Mouse (Mus musculus) midbrain, embryonic 14.5 days (tissue): Measurements from ENCODE around the gene Serpina3n. TPM values are rescaled to one million over a fixed set of nuclear protein-coding genes. Genes with fewer than 3 reads are reported as not detected.

ENCODE experiments used
- ATAC-seq: fragments of 200-750 bp; cut with Nextera tagmentation; 2 replicates; pipeline ENCODE4 v1.8.0; 2017; ENCODE audit warnings: moderate number of reproducible peaks, moderate library complexity; ENCODE audit not compliant: low FRiP score, low TSS enrichment
- DNase-seq: peaks from one replicate; pipeline ENCODE4 v3.0.0-alpha.2; 2015
- H3K27ac ChIP-seq: fragments of 300-500 bp; sonication (generic); replicated peaks from 2 replicates; pipeline ENCODE4 v1.5.1; 2014; ENCODE audit warnings: mild to moderate bottlenecking, low read depth, low read length, moderate library complexity
- H3K27me3 ChIP-seq: fragments of 300-500 bp; sonication (generic); 2 replicates; pipeline ENCODE4 v1.6.1; 2014; ENCODE audit warnings: low read length, control low read depth, mixed read lengths; ENCODE audit not compliant: control insufficient read depth, insufficient read depth
- H3K36me3 ChIP-seq: fragments of 300-500 bp; sonication (generic); 2 replicates; pipeline ENCODE4 v1.6.1; 2014; ENCODE audit warnings: low read length, control low read depth; ENCODE audit not compliant: control insufficient read depth, insufficient read depth
- H3K4me1 ChIP-seq: fragments of 300-500 bp; sonication (generic); 2 replicates; pipeline ENCODE4 v1.6.1; 2014; ENCODE audit warnings: mild to moderate bottlenecking, antibody characterized with exemption, low read length, control low read depth; ENCODE audit not compliant: control insufficient read depth, insufficient read depth
- H3K4me2 ChIP-seq: fragments of 300-500 bp; sonication (generic); 2 replicates; pipeline ENCODE4 v1.6.1; 2014; ENCODE audit warnings: mild to moderate bottlenecking, low read length, moderate library complexity
- H3K4me3 ChIP-seq: fragments of 300-500 bp; sonication (generic); replicated peaks from 2 replicates; pipeline ENCODE4 v1.5.1; 2014; ENCODE audit warnings: low read depth, low read length
- H3K9ac ChIP-seq: fragments of 300-500 bp; sonication (generic); replicated peaks from 2 replicates; pipeline ENCODE4 v1.6.1; 2014; ENCODE audit warnings: mild to moderate bottlenecking, low read length, moderate library complexity
- H3K9me3 ChIP-seq: fragments of 300-500 bp; sonication (generic); 2 replicates; pipeline ENCODE4 v1.6.1; 2016; ENCODE audit warnings: low read length, control low read depth, mixed read lengths; ENCODE audit not compliant: control insufficient read depth
- WGBS: fragments of 180-500 bp; shearing (Covaris S2); extraction: QIAGEN DNeasy Blood & Tissue Kit; methylation state at CpG from one replicate; pipeline ENCODE4 v1.1.7; 2014; 5-methylcytosine and 5-hydroxymethylcytosine counted together
- polyA plus RNA-seq: library from polyadenylated mRNA; unstranded; fragments of >200 nt; fragmentation: Nextera tagmentation; extraction: Ambion mirVana; gene quantifications from 2 replicates; pipeline ENCODE4 v1.2.1, GENCODE M21; 2014

Gene Serpina3n
- polyA plus RNA-seq, 1 experiment from 2014 or later = 0.16 TPM

GRCm38 (mm10) chr12:104422615-104423392 is 16.3 kb downstream of the Serpina3n start:
- DNase-seq (no peak), ATAC-seq (no peak)
- no peaks in the 10 kb centered on the region for H3K36me3 ChIP-seq
- H3K9me3 ChIP-seq = no peaks in the 10 kb centered on the region
- no peaks in the 10 kb centered on the region for H3K4me1 ChIP-seq
- 81% methylated on average over 11 of the region's 11 CpGs for WGBS
- H3K27ac ChIP-seq = no peak overlapping the region
- no peak overlapping the region for H3K9ac ChIP-seq
- H3K4me3 ChIP-seq = no peak overlapping the region
- H3K4me2 ChIP-seq = no peak overlapping the region
- H3K27me3 ChIP-seq = no peaks in the 10 kb centered on the region

GRCm38 (mm10) chr12:104425591-104425990 is 19.1 kb downstream of the Serpina3n start:
- no peak for ATAC-seq
- 78% methylated on average over 3 of the region's 3 CpGs for WGBS

GRCm38 (mm10) chr12:104426915-104427314 is 20.4 kb downstream of the Serpina3n start:
- Histone ChIP-seq H3K9me3 (no peaks in the 10 kb centered on the region), H3K27ac (no peak overlapping the region)
- WGBS = 5% methylated on average over 7 of the region's 7 CpGs

More at GRCm38 (mm10) chr12:104425591-104425990, 19.1 kb downstream of the Serpina3n start:
- H3K4me1 ChIP-seq = no peaks in the 10 kb centered on the region
- no peak overlapping the region for H3K27ac ChIP-seq
- no peak overlapping the region for H3K9ac ChIP-seq
- H3K9me3 ChIP-seq = no peaks in the 10 kb centered on the region
- DNase-seq = no peak
- H3K27me3 ChIP-seq = no peaks in the 10 kb centered on the region
- H3K4me2 ChIP-seq = no peak overlapping the region
- no peak overlapping the region for H3K4me3 ChIP-seq
- no peaks in the 10 kb centered on the region for H3K36me3 ChIP-seq

GRCm38 (mm10) chr12:104431359-104431758 is 24.8 kb downstream of the Serpina3n start:
- 59% methylated on average over 10 of the region's 10 CpGs for WGBS
- H3K4me2 ChIP-seq = no peak overlapping the region
- no peaks in the 10 kb centered on the region for H3K27me3 ChIP-seq
- no peaks in the 10 kb centered on the region for H3K36me3 ChIP-seq
- no peak for ATAC-seq
- DNase-seq = peak; percentile 17
- no peaks in the 10 kb centered on the region for H3K4me1 ChIP-seq
- no peaks in the 10 kb centered on the region for H3K9me3 ChIP-seq
- no peak overlapping the region for H3K27ac ChIP-seq
- H3K9ac ChIP-seq = no peak overlapping the region
- no peak overlapping the region for H3K4me3 ChIP-seq

More at GRCm38 (mm10) chr12:104426915-104427314, 20.4 kb downstream of the Serpina3n start:
- Histone ChIP-seq H3K36me3 (no peaks in the 10 kb centered on the region), H3K9ac (no peak overlapping the region), H3K4me1 (no peaks in the 10 kb centered on the region), H3K4me3 (no peak overlapping the region), H3K4me2 (no peak overlapping the region), H3K27me3 (no peaks in the 10 kb centered on the region)
- no peak for ATAC-seq
- DNase-seq = peak; percentile 80

- Histone ChIP-seq H3K27me3 (no peaks in the 10 kb centered on the region), H3K4me3 (no peak overlapping the region), H3K9me3 (no peaks in the 10 kb centered on the region), H3K4me2 (no peak overlapping the region), H3K9ac (no peak overlapping the region), H3K4me1 (no peaks in the 10 kb centered on the region), H3K27ac (no peak overlapping the region), H3K36me3 (no peaks in the 10 kb centered on the region)
- 18% methylated on average over 7 of the region's 7 CpGs for WGBS
- ATAC-seq (no peak), DNase-seq (no peak)
These were observed 26.7 kb downstream of the Serpina3n start for GRCm38 (mm10) chr12:104433214-104433613.

GRCm38 (mm10) chr12:104433951-104434735 is 27.6 kb downstream of the Serpina3n start:
- Histone ChIP-seq H3K27me3 (no peaks in the 10 kb centered on the region), H3K9me3 (no peaks in the 10 kb centered on the region), H3K27ac (no peak overlapping the region), H3K4me3 (no peak overlapping the region), H3K4me2 (peak overlapping the region; percentile 21), H3K36me3 (no peaks in the 10 kb centered on the region), H3K9ac (no peak overlapping the region), H3K4me1 (no peaks in the 10 kb centered on the region)
- ATAC-seq (no peak), DNase-seq (peak; percentile 35)
- WGBS = 60% methylated on average over 20 of the region's 20 CpGs

- peak; percentile 92 for DNase-seq
- Histone ChIP-seq H3K27ac (no peak overlapping the region), H3K4me1 (no peaks in the 10 kb centered on the region), H3K4me3 (no peak overlapping the region), H3K9ac (no peak overlapping the region), H3K9me3 (no peaks in the 10 kb centered on the region), H3K27me3 (no peaks in the 10 kb centered on the region), H3K36me3 (no peaks in the 10 kb centered on the region), H3K4me2 (no peak overlapping the region)
- ATAC-seq = peak; percentile 43; the same call in 1 of the 2 replicates
- WGBS = 9% methylated on average over 22 of the region's 22 CpGs
These were observed 33.7 kb downstream of the Serpina3n start for GRCm38 (mm10) chr12:104440087-104440760.

- H3K4me2 ChIP-seq = no peak overlapping the region
- H3K9me3 ChIP-seq = no peaks in the 10 kb centered on the region
- H3K4me3 ChIP-seq = no peak overlapping the region
- H3K4me1 ChIP-seq = no peaks in the 10 kb centered on the region
- WGBS = 83% methylated on average over 11 of the region's 11 CpGs
- H3K9ac ChIP-seq = no peak overlapping the region
- ATAC-seq = no peak
- no peak overlapping the region for H3K27ac ChIP-seq
- no peaks in the 10 kb centered on the region for H3K27me3 ChIP-seq
- DNase-seq = no peak
- no peaks in the 10 kb centered on the region for H3K36me3 ChIP-seq
These were observed 37.2 kb downstream of the Serpina3n start for GRCm38 (mm10) chr12:104443716-104444115.
